In the genomic region with DNA sequence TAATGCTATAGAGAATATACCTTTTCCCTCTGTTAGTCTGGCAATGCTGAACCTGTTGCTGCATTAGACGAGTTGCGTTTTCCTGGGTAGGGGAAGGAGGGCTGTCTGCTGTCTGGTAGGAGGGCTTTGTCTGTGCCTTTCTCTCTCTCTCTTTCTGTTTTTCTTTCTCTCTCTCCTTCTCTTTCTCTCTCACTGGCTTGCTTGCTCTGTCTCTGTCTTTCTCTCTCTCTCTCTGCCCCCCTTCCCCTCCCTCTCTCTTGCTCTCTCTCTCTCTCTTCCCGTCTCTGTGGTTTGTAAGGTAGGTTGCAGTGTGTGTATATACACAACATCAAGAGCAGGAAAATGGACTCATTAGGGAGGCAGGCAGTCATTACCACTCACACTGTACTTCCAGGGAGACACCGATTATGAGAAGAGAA, we compare ENCODE assay signal across 7 mouse cellular contexts. TPM values are rescaled to one million over a fixed set of nuclear protein-coding genes. Genes with fewer than 3 reads are reported as not detected.
DNase-seq lines count a peak whose midpoint lies in the region; ATAC-seq and TF ChIP-seq lines count a peak whose summit lies in the region.

No protein-coding gene starts in this region.

- H3K9me3 ChIP-seq in hindbrain, embryonic 14.5 days (ENCODE audit: control insufficient read depth, low read length) = no peaks in the 10 kb centered on the region
- no peaks in the 10 kb centered on the region for H3K9me3 ChIP-seq in limb, embryonic 15.5 days
- H3K9me3 ChIP-seq in midbrain, postnatal 0 days (ENCODE audit: low read length) = no peaks in the 10 kb centered on the region

- H3K4me2 ChIP-seq in hindbrain, embryonic 14.5 days (replicated peaks) = peak overlapping the region; percentile 42
- peak overlapping the region; percentile 31 for H3K4me2 ChIP-seq in limb, embryonic 15.5 days
- peak overlapping the region; percentile 49 for H3K4me2 ChIP-seq in midbrain, postnatal 0 days (ENCODE audit: low read depth, low read length, poor library complexity, severe bottlenecking)

- POLR2A ChIA-PET in Patski (lab: Charles Lee) = no interaction called here

- no peaks in the 10 kb centered on the region for H3K36me3 ChIP-seq in hindbrain, embryonic 14.5 days (replicated peaks; ENCODE audit: control insufficient read depth, insufficient read depth)
- H3K36me3 ChIP-seq in limb, embryonic 15.5 days = no peaks in the 10 kb centered on the region
- H3K36me3 ChIP-seq in midbrain, postnatal 0 days (ENCODE audit: insufficient read depth, low read length) = no peaks in the 10 kb centered on the region

- no peaks in the 10 kb centered on the region for H3K4me1 ChIP-seq in embryonic fibroblast, embryonic 13.5 days (ENCODE audit: control insufficient read depth, insufficient read depth, low read length)
- no peaks in the 10 kb centered on the region for H3K4me1 ChIP-seq in hindbrain, embryonic 14.5 days (replicated peaks; ENCODE audit: control insufficient read depth, insufficient read depth, low read length)
- peaks cover 10% of the 10 kb centered on the region; the same call in 1 of the 2 replicates for H3K4me1 ChIP-seq in limb, embryonic 15.5 days
- no peaks in the 10 kb centered on the region for H3K4me1 ChIP-seq in midbrain, postnatal 0 days (ENCODE audit: insufficient read depth, low read length)

- in situ Hi-C loops in Patski (cut with MboI; ENCODE audit: low pct_unique_long_range_greater_than_20kb) = loop anchor here (25.0 kb wide), 1 partner anchor 455 kb away; no protein-coding TSS in a partner anchor

- ATAC-seq in Patski = peak; percentile 75
- ATAC-seq in hindbrain, embryonic 14.5 days (ENCODE audit: low FRiP score) = peak; percentile 51; the same call in 1 of the 2 replicates
- ATAC-seq in limb, embryonic 15.5 days (ENCODE audit: insufficient number of reproducible peaks, low FRiP score, low TSS enrichment, low read depth) = no peak
- ATAC-seq in midbrain, postnatal 0 days (ENCODE audit: low FRiP score) = no peak

- peak; percentile 21 to 24 for DNase-seq in B cell, adult 2 months
- DNase-seq in Patski (ENCODE audit: low read depth, low spot score) (peak; percentile 38), adipocyte (ENCODE audit: low spot score) (no peak)
- DNase-seq in hindbrain, embryonic 14.5 days (ENCODE audit: low spot score) = no peak
- DNase-seq in midbrain, postnatal 0 days (ENCODE audit: low spot score) = peak; percentile 28

- CTCF ChIA-PET in Patski (lab: Charles Lee) = interaction anchor here (1.7 kb wide), 1 partner anchor 28 kb away, joined by 6 read pairs; no protein-coding TSS in a partner anchor

- H3K27ac ChIP-seq in embryonic fibroblast, embryonic 13.5 days (ENCODE audit: insufficient read depth, low read length) = no peak overlapping the region
- H3K27ac ChIP-seq in hindbrain, embryonic 14.5 days = peak overlapping the region; percentile 62
- H3K27ac ChIP-seq in limb, embryonic 15.5 days = peak overlapping the region; percentile 59
- H3K27ac ChIP-seq in midbrain, postnatal 0 days (ENCODE audit: low read depth, low read length) = peak overlapping the region; percentile 55

- TF ChIP-seq CTCF in Patski (IDR thresholded peaks at IDR 0.05) = no peak
- no peak for TF ChIP-seq CTCF in embryonic fibroblast, embryonic 13.5 days (IDR thresholded peaks at IDR 0.05; ENCODE audit: borderline replicate concordance, insufficient read depth, low read length)
- TF ChIP-seq CTCF in midbrain, postnatal 0 days (IDR thresholded peaks at IDR 0.05) = no peak

- 35% methylated on average over 4 of the region's 4 CpGs for WGBS in hindbrain, embryonic 14.5 days
- 25% methylated on average over 4 of the region's 4 CpGs for WGBS in limb, embryonic 15.5 days
- WGBS in midbrain, postnatal 0 days = 16% methylated on average over 4 of the region's 4 CpGs

- no peaks in the 10 kb centered on the region for H3K27me3 ChIP-seq in Patski
- no peaks in the 10 kb centered on the region for H3K27me3 ChIP-seq in hindbrain, embryonic 14.5 days (ENCODE audit: control insufficient read depth, insufficient read depth, low read length)
- H3K27me3 ChIP-seq in limb, embryonic 15.5 days = no peaks in the 10 kb centered on the region
- no peaks in the 10 kb centered on the region for H3K27me3 ChIP-seq in midbrain, postnatal 0 days (ENCODE audit: insufficient read depth, low read length)

- 0 out of 2 replicates have a peak, but pooled peaks have one; percentile 21 for TF ChIP-seq POLR2A in embryonic fibroblast, embryonic 13.5 days (IDR thresholded peaks at IDR 0.05; ENCODE audit: low read depth, low read length)

- H3K4me3 ChIP-seq in embryonic fibroblast, embryonic 13.5 days (ENCODE audit: insufficient read depth, low read length) = peak overlapping the region; percentile 8; the same call in 1 of the 2 replicates
- peak overlapping the region; percentile 15 for H3K4me3 ChIP-seq in hindbrain, embryonic 14.5 days (replicated peaks; ENCODE audit: low read length)
- peak overlapping the region; percentile 29 for H3K4me3 ChIP-seq in limb, embryonic 15.5 days
- H3K4me3 ChIP-seq in midbrain, postnatal 0 days (ENCODE audit: low read depth, low read length) = peak overlapping the region; percentile 27

- H3K9ac ChIP-seq in hindbrain, embryonic 14.5 days = peak overlapping the region; percentile 10; the same call in 1 of the 2 replicates
- no peak overlapping the region for H3K9ac ChIP-seq in limb, embryonic 15.5 days
- no peak overlapping the region; the same call in 1 of the 2 replicates for H3K9ac ChIP-seq in midbrain, postnatal 0 days (replicated peaks; ENCODE audit: low read length, poor library complexity, severe bottlenecking)

RNA-seq across cellular contexts. Expression of gene Zbtb20, which starts 31.6 kb away (rescaled TPM):
- polyA plus RNA-seq in Patski (2021) = 12.2 TPM
- polyA plus RNA-seq in embryonic fibroblast, embryonic 13.5 days (2011; ENCODE audit: insufficient read length, low read depth, missing spikeins) = 13.7 and 15.4 TPM in 2 replicates
- 49.7 and 52.8 TPM in 2 replicates for polyA plus RNA-seq in hindbrain, embryonic 14.5 days (2014; fragmentation: Nextera tagmentation; extraction: Ambion mirVana)
- 21.9 and 22.4 TPM in 2 replicates for polyA plus RNA-seq in limb, embryonic 15.5 days (2015; fragmentation: Nextera tagmentation; extraction: Ambion mirVana)
- 25.2 and 31.3 TPM in 2 replicates for total RNA-seq in midbrain, postnatal 0 days (2014; rRNA removed)
- polyA plus RNA-seq in midbrain, postnatal 0 days (2015; fragmentation: Nextera tagmentation; extraction: Ambion mirVana) = 29.4 and 38.0 TPM in 2 replicates

Comparison
In these comparisons a context has a peak if more than half of its experiments do, and no peak if none do; other contexts are left out.
1. DNase-seq: peak in B cell, adult 2 months (2 of 2), Patski (single experiment) and midbrain, postnatal 0 days (single experiment); none in hindbrain, embryonic 14.5 days (single experiment) and adipocyte (single experiment).
2. ATAC-seq: peak in Patski (single experiment) and hindbrain, embryonic 14.5 days (single experiment); none in limb, embryonic 15.5 days (single experiment) and midbrain, postnatal 0 days (single experiment).
3. Peak in every context shown above with its lines, with median percentiles within 50 percentile points of each other: H3K4me3 ChIP-seq and H3K4me2 ChIP-seq.